Mouse (Mus musculus) cerebellum, adult 18-20 months (tissue): Measurements from ENCODE around the gene Bag3.
"Not testable (repeated sequence)": the region's sequence is repeated elsewhere in the genome, so short reads cannot be mapped to it uniquely, and the experiment has no call there.

Experiments
- DNase-seq, 2 experiments: peaks; one replicate each; pipeline ENCODE4 v3.0.0; 2021

Gene Bag3

DNA sequence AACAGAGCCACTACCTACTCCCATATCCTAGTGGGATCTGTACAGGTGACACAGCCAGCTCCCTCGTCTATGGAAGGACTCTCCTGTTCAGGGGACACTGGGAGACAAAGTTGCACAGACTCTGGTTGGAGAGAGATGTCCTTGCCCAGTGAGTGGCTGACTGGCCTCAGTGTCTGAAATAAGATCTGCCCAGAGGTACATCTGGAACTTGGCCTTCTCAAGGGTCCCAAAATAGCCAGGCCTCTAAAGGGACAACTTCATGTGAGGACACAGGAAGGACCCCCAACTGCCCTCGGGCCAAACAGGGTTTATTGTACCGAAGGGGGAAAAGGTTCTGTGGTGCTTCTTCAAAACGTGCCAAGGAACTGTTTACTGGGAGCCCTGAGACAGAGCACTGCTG lies 14.8 kb downstream of the Bag3 start:
- DNase-seq: no peak

DNA sequence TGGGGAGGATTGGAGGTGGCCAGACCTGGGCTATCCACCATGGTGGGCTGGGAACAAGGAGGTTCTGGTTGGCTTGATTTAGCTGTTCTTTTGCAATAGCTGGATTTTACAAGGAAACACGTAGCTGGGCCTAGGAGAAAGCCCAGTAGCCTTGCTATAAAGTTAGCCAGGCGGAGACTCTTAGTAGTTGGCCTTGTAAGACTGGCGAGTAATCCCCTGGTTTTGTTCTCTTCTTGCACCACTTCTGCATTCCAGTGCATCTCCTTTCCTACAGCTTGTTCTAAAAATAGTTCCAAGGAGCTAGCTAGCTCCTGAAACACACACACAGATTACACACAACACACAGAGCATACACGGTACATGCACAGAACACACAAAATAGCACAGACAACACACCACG lies 15.4 kb downstream of the Bag3 start:
- no peak for DNase-seq

DNA sequence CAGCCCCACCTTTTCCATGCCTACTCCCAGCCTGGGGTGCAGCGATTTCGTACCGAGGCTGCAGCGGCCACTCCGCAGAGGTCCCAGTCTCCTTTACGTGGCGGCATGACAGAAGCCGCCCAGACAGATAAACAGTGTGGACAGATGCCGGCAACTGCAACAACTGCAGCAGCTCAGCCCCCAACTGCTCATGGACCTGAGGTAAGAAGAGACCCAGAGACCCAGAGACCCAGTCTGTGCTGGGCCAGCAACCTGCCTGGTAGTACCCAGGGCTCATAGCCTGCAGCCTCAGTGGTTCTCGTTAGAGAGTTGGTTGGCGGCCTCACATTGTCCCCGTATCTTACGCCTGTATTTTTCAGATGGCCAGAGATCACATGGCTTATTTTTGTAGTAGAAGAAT lies 16.7 kb downstream of the Bag3 start:
- no peak for DNase-seq

DNA sequence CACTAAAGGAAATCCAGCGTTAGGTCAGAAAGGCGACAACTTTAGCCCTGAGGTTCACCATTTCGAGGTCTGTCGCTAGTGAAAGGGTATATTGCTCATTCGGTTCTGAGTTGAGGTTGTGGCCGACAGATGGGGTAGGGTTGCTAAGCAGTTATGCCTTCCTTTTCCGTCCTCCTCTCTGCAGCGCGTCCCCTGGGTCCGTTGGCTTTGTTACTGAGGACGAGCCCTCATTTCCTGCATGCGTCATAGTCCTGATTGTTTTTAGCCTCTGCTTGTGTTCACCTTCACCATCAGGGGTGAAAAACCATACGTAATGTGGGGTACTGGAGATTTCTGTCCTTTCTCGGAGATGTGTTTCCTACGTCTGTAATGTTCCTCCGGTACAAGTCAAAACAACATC lies 17.3 kb downstream of the Bag3 start:
- no peak for DNase-seq

DNA sequence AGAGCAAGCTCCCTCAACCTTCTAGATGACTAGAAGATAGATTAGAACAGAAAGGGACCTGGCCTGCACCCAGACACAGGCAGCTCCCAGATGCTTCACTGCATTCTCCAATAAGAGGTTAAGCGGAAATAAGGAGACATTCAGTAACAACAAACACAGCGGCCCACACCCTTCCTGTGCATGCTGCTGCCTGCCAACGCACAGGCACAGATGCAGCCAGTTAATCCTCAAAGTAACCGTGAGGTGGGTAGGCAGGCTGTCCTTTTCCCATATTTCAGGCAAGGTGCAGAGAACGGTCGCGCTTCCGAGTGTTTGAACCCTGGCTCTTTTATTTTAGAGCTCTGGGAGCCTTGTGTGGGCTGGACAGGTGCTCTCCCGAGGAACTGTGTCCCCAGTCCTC lies 17.8 kb downstream of the Bag3 start:
- no peak for DNase-seq

DNA sequence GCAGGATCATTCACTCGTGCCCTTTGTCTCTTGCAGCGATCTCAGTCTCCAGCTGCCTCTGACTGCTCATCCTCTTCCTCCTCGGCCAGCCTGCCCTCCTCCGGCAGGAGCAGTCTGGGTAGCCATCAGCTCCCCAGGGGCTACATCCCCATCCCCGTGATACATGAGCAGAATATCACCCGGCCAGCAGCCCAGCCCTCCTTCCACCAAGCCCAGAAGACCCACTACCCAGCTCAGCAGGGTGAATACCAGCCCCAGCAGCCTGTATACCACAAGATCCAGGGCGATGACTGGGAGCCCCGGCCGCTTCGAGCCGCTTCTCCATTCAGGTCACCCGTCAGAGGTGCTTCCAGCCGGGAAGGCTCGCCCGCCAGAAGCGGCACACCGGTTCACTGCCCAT lies 18.4 kb downstream of the Bag3 start:
- no peak for DNase-seq

DNA sequence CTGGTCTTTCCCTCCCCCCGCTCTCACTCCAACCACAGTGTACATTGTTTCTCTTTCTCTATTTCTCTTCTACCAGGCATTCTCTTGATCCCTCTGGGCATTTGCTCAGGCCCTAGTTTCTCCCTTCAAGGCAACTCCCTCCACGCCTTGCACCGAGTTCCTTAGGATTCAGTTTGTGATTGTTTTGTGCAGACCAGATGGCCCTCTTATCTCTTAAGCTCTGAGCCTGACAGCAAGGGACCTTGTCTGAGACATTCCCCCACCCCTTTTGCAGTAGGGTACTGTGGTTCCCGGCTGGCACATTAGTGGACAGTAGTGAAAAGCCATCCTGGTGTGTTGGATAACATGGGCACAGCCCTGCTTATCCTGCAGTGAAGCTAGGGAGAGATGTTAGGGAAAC lies 19.1 kb downstream of the Bag3 start:
- DNase-seq: no peak

DNA sequence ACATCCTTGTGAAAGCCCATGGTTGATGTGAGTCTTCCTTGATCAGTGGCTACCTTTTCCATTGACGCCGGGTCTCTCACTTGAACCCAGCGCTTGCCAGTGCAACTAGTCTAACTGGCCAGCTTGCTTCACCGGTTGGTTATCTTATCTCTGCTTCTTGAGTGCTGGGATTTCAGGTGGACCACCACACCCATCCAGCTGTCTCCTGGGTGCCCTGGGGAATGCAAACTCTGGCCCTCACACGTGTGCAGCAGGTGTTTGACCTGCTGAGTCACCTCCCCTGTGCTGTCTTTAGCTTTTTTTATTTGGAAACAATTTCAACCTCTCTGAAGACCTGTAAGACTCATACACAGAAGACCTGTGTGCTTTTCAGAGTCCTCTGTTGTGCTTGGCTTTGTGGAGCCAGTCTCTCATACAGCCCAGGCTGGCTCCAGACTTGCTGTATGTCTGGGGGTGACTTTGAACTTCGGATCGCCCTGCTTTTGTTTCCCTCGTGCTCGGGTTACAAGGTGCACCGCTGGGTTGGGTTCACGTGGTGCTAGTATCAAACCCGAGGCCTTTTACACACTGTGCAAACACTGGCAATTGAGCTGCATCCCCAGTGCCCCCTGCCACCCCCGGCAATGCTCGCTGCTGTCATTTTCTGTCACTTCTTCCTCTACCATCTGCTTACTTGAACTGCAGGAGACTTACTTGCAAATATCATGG lies 19.9 kb downstream of the Bag3 start:
- DNase-seq: no peak

DNA sequence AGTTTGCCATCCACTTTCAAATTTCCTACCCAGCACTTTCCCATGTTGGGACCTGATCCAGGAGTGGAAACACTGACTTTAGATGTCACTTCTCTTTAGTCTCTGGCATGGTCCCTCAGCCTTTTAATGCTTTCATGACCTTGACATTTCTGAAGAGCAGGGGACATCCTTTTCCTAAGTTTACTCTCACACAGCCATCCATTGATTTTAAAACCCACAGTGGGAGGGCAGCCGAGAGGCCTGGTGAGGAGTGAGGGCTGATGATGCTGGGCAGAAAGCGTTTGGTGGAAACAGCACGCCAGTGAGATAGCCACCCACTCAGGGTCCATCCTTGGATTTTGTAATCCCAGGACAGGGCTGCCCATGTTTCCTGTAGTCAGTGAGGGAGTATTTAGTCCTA lies 20.5 kb downstream of the Bag3 start:
- no peak for DNase-seq

DNA sequence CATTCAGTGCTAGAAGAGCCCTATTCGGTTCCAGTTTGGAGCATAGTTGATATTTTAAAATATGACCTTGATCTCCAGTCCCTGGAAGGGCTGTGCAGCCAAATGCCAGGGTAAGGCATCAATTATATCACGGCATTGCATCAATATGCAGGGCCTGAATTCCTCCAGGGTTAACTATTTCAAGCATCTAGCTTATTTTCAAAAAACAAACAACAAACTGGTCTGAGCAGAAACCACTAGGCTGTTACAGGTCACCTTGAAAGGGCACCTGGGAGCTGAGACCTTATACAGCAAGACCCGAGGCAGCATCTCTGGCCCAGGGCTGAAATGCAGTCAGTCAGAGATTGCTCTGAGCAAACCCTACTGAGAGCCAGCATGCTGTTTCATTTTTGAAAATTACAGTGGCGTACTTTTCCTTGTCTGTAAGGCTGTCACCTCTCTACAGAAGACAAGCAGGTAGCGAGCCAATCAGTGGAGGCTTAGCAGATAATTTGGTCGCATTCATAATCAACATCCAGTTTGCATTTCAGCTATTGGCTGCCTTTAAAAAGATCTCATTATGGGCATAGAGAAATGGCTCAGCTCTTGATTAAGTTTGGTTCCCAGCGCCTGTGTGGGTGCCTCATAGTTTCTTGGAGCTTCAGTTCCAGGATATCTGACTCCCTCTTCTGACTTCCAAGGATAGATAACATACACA lies 21.3 kb downstream of the Bag3 start:
- DNase-seq: no peak

DNA sequence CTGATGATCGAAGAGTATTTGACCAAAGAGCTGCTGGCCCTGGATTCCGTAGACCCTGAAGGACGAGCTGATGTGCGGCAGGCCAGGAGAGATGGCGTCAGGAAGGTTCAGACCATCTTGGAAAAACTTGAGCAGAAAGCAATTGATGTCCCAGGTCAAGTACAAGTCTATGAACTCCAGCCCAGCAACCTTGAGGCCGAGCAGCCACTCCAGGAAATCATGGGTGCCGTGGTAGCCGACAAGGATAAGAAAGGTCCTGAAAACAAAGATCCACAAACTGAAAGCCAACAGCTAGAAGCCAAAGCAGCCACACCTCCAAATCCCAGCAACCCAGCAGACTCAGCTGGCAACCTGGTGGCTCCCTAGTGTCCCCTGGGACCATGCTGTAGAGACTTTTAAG lies 22.6 kb downstream of the Bag3 start:
- DNase-seq: no peak

DNA sequence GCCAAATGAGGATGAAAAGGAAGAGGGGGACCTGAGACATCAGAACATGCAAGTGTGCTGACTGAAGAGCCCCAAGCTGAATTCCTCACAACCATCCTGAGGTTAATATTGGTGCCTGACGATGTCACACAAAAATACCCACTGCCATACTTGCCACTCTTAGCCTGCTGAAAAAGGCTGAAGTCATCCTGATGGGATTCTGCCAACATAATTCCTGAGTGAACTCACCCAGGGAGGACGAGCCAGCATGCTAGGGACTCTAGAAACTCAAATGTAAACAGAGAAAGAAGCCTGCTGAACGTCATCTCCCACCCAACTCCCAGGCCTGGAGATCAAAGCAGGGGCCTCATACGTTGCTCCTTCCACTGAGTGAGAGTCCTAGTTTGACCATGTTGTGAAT lies 25.7 kb downstream of the Bag3 start:
- DNase-seq: no peak

DNA sequence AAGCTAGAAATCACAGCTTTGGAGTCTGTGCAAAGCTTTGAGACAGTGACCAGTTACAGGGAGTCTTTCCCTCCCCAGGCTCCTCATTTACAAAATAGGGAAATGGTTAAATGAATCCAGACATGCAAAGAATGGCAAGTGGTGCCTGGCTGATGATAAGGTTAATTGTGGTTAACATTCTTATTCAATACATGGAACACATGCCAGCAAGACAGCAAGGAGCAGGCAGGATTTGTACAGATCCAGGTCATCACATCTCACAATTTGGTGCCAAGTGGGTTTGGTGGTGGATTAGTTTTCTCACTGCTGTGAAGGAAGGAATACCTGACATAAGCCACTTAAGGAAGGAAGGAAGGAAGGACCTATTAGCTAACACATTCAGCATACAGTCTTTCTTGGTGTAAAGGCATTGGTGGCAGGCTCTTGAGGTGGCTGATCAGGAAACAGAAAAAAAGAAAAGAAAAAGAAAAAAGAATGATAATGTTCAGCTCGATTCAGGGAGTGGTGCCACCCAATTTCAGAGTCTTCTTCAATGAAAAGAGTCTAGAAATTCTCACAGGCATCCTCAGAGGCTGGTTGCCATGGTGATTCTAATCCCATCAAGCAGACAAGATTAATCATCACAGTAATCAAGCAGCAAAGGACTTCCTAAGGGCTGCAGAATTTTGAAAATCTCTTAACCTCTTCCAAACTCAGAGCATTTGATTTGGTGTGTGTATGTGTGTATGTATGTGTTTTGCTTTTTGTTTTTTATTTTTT lies 27.1 kb downstream of the Bag3 start:
- no peak for DNase-seq

DNA sequence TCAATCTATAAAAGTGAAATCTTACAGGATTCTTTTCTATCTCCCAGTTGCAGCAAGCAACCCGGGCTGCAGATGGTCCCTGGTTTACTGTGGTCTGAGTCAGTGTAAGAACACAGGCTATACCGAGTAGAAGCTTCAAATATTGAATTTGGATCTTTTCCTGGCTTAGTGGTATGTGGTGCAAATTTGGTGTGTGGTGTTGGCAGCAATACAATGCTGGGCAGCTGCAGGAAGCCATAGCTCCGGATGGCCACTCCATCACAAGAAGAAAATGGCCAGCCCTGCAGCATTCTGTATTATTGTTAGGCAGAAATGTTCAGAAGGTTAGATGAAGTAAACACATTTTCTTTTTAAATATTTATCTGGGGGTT lies 27.7 kb downstream of the Bag3 start:
- no peak for DNase-seq

DNA sequence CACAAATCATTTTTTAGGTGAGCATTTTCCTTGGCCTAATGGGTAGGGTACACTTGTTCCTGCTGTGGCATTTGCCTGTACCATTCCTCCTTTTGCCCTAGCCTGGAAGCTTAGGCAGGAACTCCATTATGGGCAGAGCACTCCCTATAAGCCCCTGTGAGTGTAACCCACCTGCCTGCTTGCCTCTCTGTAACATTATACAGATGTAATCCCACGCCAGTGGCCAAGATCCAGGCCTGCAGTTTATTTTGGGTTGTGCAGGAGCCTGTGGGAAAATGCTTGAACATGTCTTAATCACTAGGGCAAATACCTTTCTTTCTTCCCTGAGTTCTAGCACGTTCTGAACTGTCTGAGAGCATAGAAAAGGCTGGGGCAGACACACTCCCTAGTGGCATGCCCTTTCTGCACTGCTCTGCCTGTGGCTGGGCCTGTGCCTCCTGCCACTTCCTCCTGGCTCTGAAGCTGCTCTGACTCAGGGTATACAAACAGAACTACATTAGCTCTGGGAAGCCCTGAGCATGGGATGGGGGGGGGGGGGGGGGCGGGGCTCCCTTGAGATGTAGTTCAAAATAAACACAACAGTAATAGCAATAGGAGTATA lies 29.8 kb downstream of the Bag3 start:
- no peak for DNase-seq

DNA sequence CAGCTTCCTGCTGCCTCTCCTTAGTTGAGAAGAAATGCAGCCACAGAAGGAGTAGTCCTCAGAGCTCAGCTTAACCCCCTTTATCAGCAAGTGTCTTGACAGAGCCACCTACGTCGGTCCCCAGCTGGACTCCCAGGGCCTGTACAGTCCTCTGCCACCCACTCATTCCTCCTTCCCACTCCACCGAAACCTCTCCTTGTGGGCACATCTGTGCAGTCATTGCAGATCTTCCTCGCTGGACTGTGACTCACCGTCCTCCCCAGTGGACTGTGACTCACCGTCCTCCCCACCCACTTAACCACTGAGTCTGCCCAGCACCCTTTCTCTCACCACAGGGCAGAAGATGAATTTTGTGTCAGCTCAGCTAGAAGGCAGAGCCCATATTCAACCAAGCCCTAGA lies 31.1 kb downstream of the Bag3 start:
- no peak for DNase-seq

DNA sequence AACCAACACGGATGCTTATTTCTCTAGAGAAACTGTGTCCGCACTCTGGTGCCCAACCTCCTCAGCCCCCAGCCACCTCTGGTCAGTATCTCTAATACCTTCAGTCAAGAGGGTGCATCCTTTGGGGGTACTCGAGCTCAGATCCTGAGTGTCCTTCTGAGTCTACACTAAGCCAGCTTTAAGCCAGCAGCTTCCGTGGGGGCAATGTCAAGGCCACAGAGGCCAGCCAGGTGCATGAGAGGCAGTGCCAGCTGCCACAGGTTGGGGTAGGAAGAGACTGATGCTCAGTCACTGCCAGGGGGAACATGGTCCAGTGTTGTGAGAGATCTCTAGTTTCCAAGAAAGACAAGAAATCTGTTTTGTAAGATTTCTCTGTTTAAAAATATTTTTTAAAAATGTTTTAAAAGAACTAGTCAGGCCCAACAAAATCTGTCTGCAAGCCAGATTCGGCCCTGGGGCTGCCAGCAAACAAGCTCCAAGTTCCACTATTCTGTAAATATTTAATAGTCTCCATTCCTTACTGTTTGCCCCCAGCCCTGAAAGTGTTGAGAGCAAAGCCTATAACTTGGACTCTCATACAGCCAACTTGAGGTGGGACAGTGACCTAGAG lies 31.8 kb downstream of the Bag3 start:
- no peak for DNase-seq

DNA sequence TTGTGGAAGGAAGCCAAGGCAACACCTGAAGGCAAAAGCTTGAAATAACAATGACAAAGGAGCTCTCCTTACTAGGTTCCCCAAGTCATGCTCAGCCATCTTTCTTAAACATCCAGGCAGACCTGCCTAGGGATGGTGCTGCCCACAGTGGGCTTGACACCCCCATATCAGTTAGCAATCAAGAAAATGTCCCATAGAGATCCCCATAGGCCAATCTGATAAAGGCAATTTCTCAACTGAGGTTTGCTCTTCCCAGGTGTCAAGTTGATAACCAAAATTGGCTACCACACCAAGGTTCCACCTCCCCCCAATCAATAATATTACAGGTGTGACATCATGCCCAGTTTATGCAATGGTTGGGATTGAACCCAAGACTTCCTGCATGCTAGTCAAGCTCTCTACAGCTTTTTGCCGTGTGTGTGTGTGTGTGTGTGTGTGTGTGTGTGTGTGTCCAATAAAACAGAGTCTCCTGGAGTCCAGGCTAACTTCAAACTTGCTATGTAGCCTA lies 33.6 kb downstream of the Bag3 start:
- DNase-seq: no peak

DNA sequence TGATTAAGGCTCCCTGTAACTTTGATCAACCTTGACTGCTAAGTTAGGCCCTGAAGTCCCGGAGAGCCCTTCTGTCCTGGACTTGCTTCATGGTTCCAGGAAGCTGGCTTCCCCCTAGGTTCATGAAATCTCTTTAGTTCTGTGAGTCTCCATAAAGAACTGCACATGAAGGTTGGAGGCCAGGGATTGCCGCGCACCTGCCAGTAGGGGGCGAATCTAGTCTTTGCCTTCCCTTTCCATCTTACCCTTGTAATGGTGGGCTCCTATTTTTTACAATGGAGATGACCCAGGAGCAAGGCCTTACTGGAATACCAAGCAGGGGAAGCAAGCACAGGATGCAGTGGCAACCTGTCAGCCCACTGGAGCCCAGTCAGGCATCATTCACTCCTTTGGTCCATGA lies 40.0 kb downstream of the Bag3 start:
- DNase-seq: peak in 1 of 2 experiments; percentile 40

DNA sequence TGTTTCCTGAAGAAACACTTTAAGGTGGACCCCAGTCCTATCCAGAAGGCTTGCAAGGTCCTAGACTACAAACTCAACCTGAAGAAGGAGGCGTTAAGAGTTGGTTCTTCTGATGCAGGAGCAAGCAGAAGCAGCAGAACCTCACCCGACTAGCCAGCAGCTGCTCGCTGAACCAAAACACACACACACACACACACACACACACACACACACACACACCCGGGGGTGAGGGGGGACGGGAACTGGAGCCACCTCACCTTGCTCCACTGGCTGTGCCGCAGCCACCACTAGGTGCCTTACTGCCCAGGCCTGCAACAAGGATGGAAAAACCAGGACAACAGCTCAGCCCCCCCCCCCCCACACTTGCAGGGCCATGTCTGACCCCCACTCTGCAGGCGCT lies 42.9 kb downstream of the Bag3 start:
- DNase-seq: no peak

DNA sequence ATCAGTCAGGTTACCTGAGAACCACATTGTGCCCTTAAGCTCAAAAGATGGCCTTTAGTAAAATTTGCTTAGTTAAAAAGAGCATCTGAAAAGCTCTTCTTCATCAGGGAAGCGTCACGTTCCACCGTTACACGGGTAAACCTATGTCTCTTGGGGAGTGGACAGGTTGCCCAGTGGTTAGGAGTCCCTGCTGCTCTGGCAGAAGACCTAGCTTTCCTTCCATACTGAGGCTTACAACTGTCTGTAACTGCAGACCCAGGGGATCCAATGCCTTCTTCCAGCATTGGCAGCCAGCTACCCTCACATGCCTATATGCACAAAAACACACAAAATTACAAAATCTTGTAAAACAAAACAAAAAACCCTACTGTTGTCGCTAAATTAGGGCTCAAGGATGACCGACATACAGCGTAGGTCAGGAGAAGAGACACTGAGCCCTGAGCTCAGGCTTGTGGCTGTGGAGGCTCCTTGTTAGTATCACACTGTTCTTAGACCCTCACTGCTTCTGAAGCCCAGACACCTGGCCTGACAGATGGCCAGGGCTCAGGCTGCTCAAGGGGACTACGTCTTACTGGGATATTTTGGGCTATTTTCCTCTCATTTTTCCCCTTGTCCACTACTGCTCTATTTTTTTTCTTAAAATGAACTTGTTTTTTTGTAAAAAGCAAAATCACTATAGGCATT lies 44.3 kb downstream of the Bag3 start:
- peak; percentile 79 to 84 for DNase-seq

DNA sequence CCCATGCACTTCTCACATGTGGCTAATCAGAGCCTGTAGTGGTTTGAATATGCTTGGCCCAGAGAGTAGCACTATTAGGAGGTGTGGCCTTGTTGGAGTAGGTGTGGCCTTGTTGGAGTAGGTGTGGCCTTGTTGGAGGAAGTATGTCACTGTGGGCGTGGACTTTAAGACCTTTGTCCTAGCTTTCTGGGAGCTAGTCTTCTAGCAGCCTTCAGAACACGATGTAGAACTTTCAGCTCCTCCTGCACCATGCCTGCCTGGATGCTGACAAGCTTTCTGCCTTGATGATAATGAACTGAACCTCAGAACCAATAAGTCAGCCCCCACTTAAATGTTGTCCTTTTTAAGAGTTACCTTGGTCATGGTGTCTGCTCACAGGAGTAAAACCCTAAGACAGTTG lies 46.0 kb downstream of the Bag3 start:
- not testable (repeated sequence) for DNase-seq
